Mouse (Mus musculus) kidney, adult 8-10 months (tissue): Measurements from ENCODE around the gene Dhrs13.

Source experiments
- DNase-seq, 2 experiments: peaks; one replicate each; pipeline ENCODE4 v3.0.0; 2022

Gene Dhrs13

GRCm38 (mm10) chr11:78031947-78032808 is at the start of gene Dhrs13:
Gene Dhrs13 (plus strand): TSS chr11:78032280.
- peak; percentile 92 to 96 for DNase-seq

GRCm38 (mm10) chr11:77982441-77982905 is 49.6 kb upstream of the Dhrs13 start, which contains the start of gene Phf12:
Gene Phf12 (plus strand): TSS chr11:77982754.
- peak; percentile 100 for DNase-seq

GRCm38 (mm10) chr11:77983191-77983936 is 48.7 kb upstream of the Dhrs13 start:
- peak; percentile 47 to 53 for DNase-seq

- DNase-seq = peak; percentile 61 to 73
Measured at GRCm38 (mm10) chr11:77983937-77984835, 47.9 kb upstream of the Dhrs13 start.

- DNase-seq = peak; percentile 56 to 57
Measured at GRCm38 (mm10) chr11:77984836-77985231, 47.2 kb upstream of the Dhrs13 start.

- DNase-seq = no peak
Measured at GRCm38 (mm10) chr11:77985541-77986065, 46.5 kb upstream of the Dhrs13 start.

- no peak for DNase-seq
Measured at GRCm38 (mm10) chr11:77989071-77989690, 42.9 kb upstream of the Dhrs13 start.

GRCm38 (mm10) chr11:77995556-77995955 is 36.5 kb upstream of the Dhrs13 start:
- no peak for DNase-seq

- DNase-seq = no peak
Measured at GRCm38 (mm10) chr11:78006446-78006845, 25.6 kb upstream of the Dhrs13 start.

GRCm38 (mm10) chr11:78019676-78020075 is 12.4 kb upstream of the Dhrs13 start:
- peak; percentile 47 to 79 for DNase-seq

- DNase-seq = peak in 1 of 2 experiments; percentile 46
Measured at GRCm38 (mm10) chr11:78023607-78024006, 8.5 kb upstream of the Dhrs13 start.

GRCm38 (mm10) chr11:78029240-78029639 is 2.8 kb upstream of the Dhrs13 start:
- DNase-seq = no peak

GRCm38 (mm10) chr11:78030600-78030999 is 1.5 kb upstream of the Dhrs13 start:
- DNase-seq = no peak

GRCm38 (mm10) chr11:78031389-78031788 is 691 bp upstream of the Dhrs13 start:
- DNase-seq = no peak

- no peak for DNase-seq
Measured at GRCm38 (mm10) chr11:78032809-78033195, 722 bp downstream of the Dhrs13 start.

GRCm38 (mm10) chr11:78033931-78034617 is 2.0 kb downstream of the Dhrs13 start:
- DNase-seq = no peak

GRCm38 (mm10) chr11:78036791-78037190 is 4.7 kb downstream of the Dhrs13 start:
- DNase-seq = no peak

- DNase-seq = peak in 1 of 2 experiments; percentile 32
Measured at GRCm38 (mm10) chr11:78037831-78038752, 6.0 kb downstream of the Dhrs13 start, which contains the start of gene Flot2. Gene Flot2 (plus strand): TSS chr11:78037931.

GRCm38 (mm10) chr11:78040878-78041277 is 8.8 kb downstream of the Dhrs13 start:
- no peak for DNase-seq
